Mouse (Mus musculus) spleen, postnatal 10 days (tissue): ENCODE measurements around the gene Mrpl55.

Source experiments
- DNase-seq, 2 experiments: peaks; one replicate each; pipeline ENCODE4 v3.0.0; 2021 to 2022; ENCODE audit warnings: low spot score in 2 of 2

The Mrpl55 gene

GRCm38 (mm10) chr11:59227604-59228121 is 25.4 kb downstream of the Mrpl55 start:
- DNase-seq, result no peak

- peak; percentile 95 to 98 for DNase-seq
Measured at GRCm38 (mm10) chr11:59228122-59228953, 26.1 kb downstream of the Mrpl55 start, which contains the start of gene Arf1. Gene Arf1, minus strand, starts transcription at chr11:59228270.

GRCm38 (mm10) chr11:59230144-59230760 is 28.0 kb downstream of the Mrpl55 start:
- peak; percentile 64 to 81 for DNase-seq

GRCm38 (mm10) chr11:59232797-59233196 is 30.5 kb downstream of the Mrpl55 start:
- no peak for DNase-seq

- DNase-seq, result peak; percentile 39 to 76
Measured at GRCm38 (mm10) chr11:59238525-59239427, 36.5 kb downstream of the Mrpl55 start.

- DNase-seq, result no peak
Measured at GRCm38 (mm10) chr11:59239428-59239785, 37.1 kb downstream of the Mrpl55 start.

GRCm38 (mm10) chr11:59239796-59240195 is 37.5 kb downstream of the Mrpl55 start:
- no peak for DNase-seq

GRCm38 (mm10) chr11:59241841-59242240 is 39.6 kb downstream of the Mrpl55 start:
- DNase-seq, result no peak

- DNase-seq, result no peak
Measured at GRCm38 (mm10) chr11:59243856-59244255, 41.6 kb downstream of the Mrpl55 start.

- no peak for DNase-seq
Measured at GRCm38 (mm10) chr11:59248101-59248500, 45.8 kb downstream of the Mrpl55 start.
